Mouse (Mus musculus): ENCODE measurements around the gene Nxpe4. TPM values are rescaled to one million over a fixed set of nuclear protein-coding genes. Genes with fewer than 3 reads are reported as not detected.

Nxpe4 gene
- total and polyA plus RNA-seq, 3 experiments, result 9.2 to 14.9 TPM; not detected in 1

- TF ChIP-seq ZC3H11A (IDR thresholded peaks at IDR 0.05; ENCODE audit: low read depth, low read length) (no peak), MXI1 (IDR thresholded peaks at IDR 0.05; ENCODE audit: low read depth, low read length) (no peak), MYC (IDR thresholded peaks at IDR 0.05; ENCODE audit: low read depth, low read length) (no peak), MAFK (IDR thresholded peaks at IDR 0.05; ENCODE audit: borderline replicate concordance, low read depth, low read length) (no peak), TAL1 (IDR thresholded peaks at IDR 0.05; ENCODE audit: low read length) (no peak), ETS1 (IDR thresholded peaks at IDR 0.05; ENCODE audit: low read depth, low read length) (no peak), SMC3 (IDR thresholded peaks at IDR 0.05; ENCODE audit: low read depth, low read length) (no peak), ZKSCAN1 (IDR thresholded peaks at IDR 0.05; ENCODE audit: low read depth, low read length) (no peak), TBP (IDR thresholded peaks at IDR 0.05; ENCODE audit: low read depth, low read length) (no peak), BHLHE40 (IDR thresholded peaks at IDR 0.05; ENCODE audit: borderline replicate concordance, low read depth, low read length) (no peak), ZNF384 (IDR thresholded peaks at IDR 0.05; ENCODE audit: low read depth, low read length) (no peak), KAT2A (conservative IDR thresholded peaks at IDR 0.05; ENCODE audit: low read depth, low read length) (no peak), RCOR1 (IDR thresholded peaks at IDR 0.05; ENCODE audit: low read depth, low read length) (no peak), TCF12 (IDR thresholded peaks at IDR 0.05; ENCODE audit: low read depth, low read length) (no peak), HCFC1 (IDR thresholded peaks at IDR 0.05; ENCODE audit: low read depth, low read length) (no peak), MYB (IDR thresholded peaks at IDR 0.05; ENCODE audit: low read depth, low read length) (no peak), USF2 (IDR thresholded peaks at IDR 0.05; ENCODE audit: borderline replicate concordance in 1 of 2, insufficient read depth in 1 of 2, low read depth in 1 of 2, low read length in 2 of 2) (no peak), EP300 (IDR thresholded peaks at IDR 0.05; ENCODE audit: low read depth in 1 of 2, low read length in 2 of 2) (no peak), GABPA (IDR thresholded peaks at IDR 0.05; ENCODE audit: low read depth, low read length) (no peak)
- Histone ChIP-seq H3K9ac (ENCODE audit: control insufficient read depth, low read depth, low read length, poor library complexity, severe bottlenecking) (no peak overlapping the region), H3K36me3 (ENCODE audit: control insufficient read depth in 1 of 2, insufficient read depth in 2 of 2, low read length in 2 of 2) (peaks cover 0 to 2% of the 10 kb centered on the region in 2 experiments; a peak in 2 of 4 replicates), H3K27me3 (ENCODE audit: control insufficient read depth in 1 of 2, insufficient read depth in 2 of 2, low read length in 2 of 2) (no peaks in the 10 kb centered on the region), H3K9me3 (replicated peaks; ENCODE audit: insufficient read depth, low read length) (no peaks in the 10 kb centered on the region), H3K27ac (ENCODE audit: control insufficient read depth, low read depth, low read length) (no peak overlapping the region), H3K79me2 (ENCODE audit: control insufficient read depth, insufficient read depth, low read length, poor library complexity) (no peaks in the 10 kb centered on the region), H3K4me3 (ENCODE audit: control insufficient read depth in 1 of 2, insufficient read depth in 1 of 2, low read depth in 2 of 2, low read length in 2 of 2) (no peak overlapping the region), H3K4me1 (ENCODE audit: control insufficient read depth in 1 of 2, insufficient read depth in 2 of 2, low read length in 2 of 2) (no peaks in the 10 kb centered on the region)
- DNase-seq (ENCODE audit: low read depth, low spot score), result no peak
These were observed 228.2 kb downstream of the Nxpe4 start for GRCm38 (mm10) chr9:48389983-48390382.

GRCm38 (mm10) chr9:48403590-48404209 lies 241.9 kb downstream of the Nxpe4 start:
- Histone ChIP-seq H3K9me3 (replicated peaks; ENCODE audit: insufficient read depth, low read length) (no peaks in the 10 kb centered on the region), H3K4me1 (ENCODE audit: control insufficient read depth in 1 of 2, insufficient read depth in 2 of 2, low read length in 2 of 2) (no peaks in the 10 kb centered on the region), H3K9ac (ENCODE audit: control insufficient read depth, low read depth, low read length, poor library complexity, severe bottlenecking) (no peak overlapping the region), H3K27me3 (ENCODE audit: control insufficient read depth in 1 of 2, insufficient read depth in 2 of 2, low read length in 2 of 2) (no peaks in the 10 kb centered on the region), H3K36me3 (ENCODE audit: control insufficient read depth in 1 of 2, insufficient read depth in 2 of 2, low read length in 2 of 2) (peaks cover 0 to 2% of the 10 kb centered on the region in 2 experiments; a peak in 2 of 4 replicates), H3K27ac (ENCODE audit: control insufficient read depth, low read depth, low read length) (no peak overlapping the region), H3K4me3 (ENCODE audit: control insufficient read depth in 1 of 2, insufficient read depth in 1 of 2, low read depth in 2 of 2, low read length in 2 of 2) (no peak overlapping the region), H3K79me2 (ENCODE audit: control insufficient read depth, insufficient read depth, low read length, poor library complexity) (no peaks in the 10 kb centered on the region)
- TF ChIP-seq POLR2AphosphoS5 (IDR thresholded peaks at IDR 0.05; ENCODE audit: borderline replicate concordance, low read depth, low read length), result no peak
- TF ChIP-seq CHD1 (IDR thresholded peaks at IDR 0.05; ENCODE audit: low read depth, low read length), result no peak
- no peak for TF ChIP-seq MYC (IDR thresholded peaks at IDR 0.05; ENCODE audit: low read depth, low read length)
- TF ChIP-seq MAFK (IDR thresholded peaks at IDR 0.05; ENCODE audit: borderline replicate concordance, low read depth, low read length), result no peak
- TF ChIP-seq E2F4 (IDR thresholded peaks at IDR 0.05; ENCODE audit: borderline replicate concordance, low read depth, low read length), result no peak
- TF ChIP-seq TBP (IDR thresholded peaks at IDR 0.05; ENCODE audit: low read depth, low read length), result no peak
- TF ChIP-seq NRF1 (IDR thresholded peaks at IDR 0.05; ENCODE audit: insufficient read depth, low read depth, low read length, poor library complexity, severe bottlenecking), result no peak
- no peak for TF ChIP-seq POLR2A (IDR thresholded peaks at IDR 0.05; ENCODE audit: control insufficient read depth in 1 of 2, insufficient read depth in 1 of 2, low read depth in 1 of 2, low read length in 2 of 2, poor library complexity in 1 of 2)
- no peak for TF ChIP-seq TCF12 (IDR thresholded peaks at IDR 0.05; ENCODE audit: low read depth, low read length)
- no peak for TF ChIP-seq CTCF (IDR thresholded peaks at IDR 0.05 in 2 of 3, conservative IDR thresholded peaks at IDR 0.05 in 1 of 3; ENCODE audit: control insufficient read depth in 1 of 3, insufficient read depth in 1 of 3, low read depth in 2 of 3, low read length in 3 of 3, poor library complexity in 1 of 3, severe bottlenecking in 1 of 3)
- TF ChIP-seq MEF2A (IDR thresholded peaks at IDR 0.05; ENCODE audit: extremely low read depth, insufficient replicate concordance, low read depth, low read length, poor library complexity, severe bottlenecking), result no peak
- no peak for TF ChIP-seq CHD2 (IDR thresholded peaks at IDR 0.05; ENCODE audit: low read length)
- no peak for DNase-seq (ENCODE audit: low read depth, low spot score)
